Mouse (Mus musculus) embryonic facial prominence, embryonic 10.5 days (tissue): ENCODE results near the gene Sema6c. TPM values are rescaled to one million over a fixed set of nuclear protein-coding genes. Genes with fewer than 3 reads are reported as not detected.
A peak's percentile ranks its signal among the peaks of the same experiment; 100 is the strongest.
"Not testable (repeated sequence)": the region's sequence is repeated elsewhere in the genome, so short reads cannot be mapped to it uniquely, and the experiment has no call there.

ENCODE experiments used
- DNase-seq: peaks from one replicate; pipeline ENCODE4 v3.0.0-alpha.2; 2017; ENCODE audit warnings: low spot score
- H3K27ac ChIP-seq: fragments of 300-500 bp; sonication (generic); replicated peaks from 2 replicates; pipeline ENCODE4 v1.5.1; 2016; ENCODE audit warnings: mild to moderate bottlenecking
- H3K27me3 ChIP-seq: fragments of 300-500 bp; sonication (generic); replicated peaks from 2 replicates; pipeline ENCODE4 v1.6.1; 2016; ENCODE audit warnings: low read depth, mild to moderate bottlenecking; ENCODE audit not compliant: poor library complexity, severe bottlenecking
- H3K36me3 ChIP-seq: fragments of 300-500 bp; sonication (generic); replicated peaks from 2 replicates; pipeline ENCODE4 v1.6.1; 2016; ENCODE audit warnings: mild to moderate bottlenecking, moderate library complexity
- H3K4me1 ChIP-seq: fragments of 300-500 bp; sonication (generic); 2 replicates; pipeline ENCODE4 v1.6.1; 2016
- H3K4me3 ChIP-seq: fragments of 300-500 bp; sonication (generic); 2 replicates; pipeline ENCODE4 v1.5.1; 2016; ENCODE audit warnings: mild to moderate bottlenecking, moderate library complexity
- H3K9me3 ChIP-seq: fragments of 300-500 bp; sonication (generic); 2 replicates; pipeline ENCODE4 v1.6.1; 2016; ENCODE audit warnings: mild to moderate bottlenecking
- WGBS: fragments of 180-500 bp; shearing (Covaris S2); methylation state at CpG from one replicate; pipeline ENCODE4 v1.1.7; 2016; 5-methylcytosine and 5-hydroxymethylcytosine counted together
- polyA plus RNA-seq: library from polyadenylated mRNA; unstranded; fragments of >200 nt; fragmentation: Nextera tagmentation; extraction: Ambion mirVana; gene quantifications from 2 replicates; pipeline ENCODE4 v1.2.1, GENCODE M21; 2016

Sema6c gene
- polyA plus RNA-seq, 1 experiment from 2014 or later, result 9.2 TPM

DNA sequence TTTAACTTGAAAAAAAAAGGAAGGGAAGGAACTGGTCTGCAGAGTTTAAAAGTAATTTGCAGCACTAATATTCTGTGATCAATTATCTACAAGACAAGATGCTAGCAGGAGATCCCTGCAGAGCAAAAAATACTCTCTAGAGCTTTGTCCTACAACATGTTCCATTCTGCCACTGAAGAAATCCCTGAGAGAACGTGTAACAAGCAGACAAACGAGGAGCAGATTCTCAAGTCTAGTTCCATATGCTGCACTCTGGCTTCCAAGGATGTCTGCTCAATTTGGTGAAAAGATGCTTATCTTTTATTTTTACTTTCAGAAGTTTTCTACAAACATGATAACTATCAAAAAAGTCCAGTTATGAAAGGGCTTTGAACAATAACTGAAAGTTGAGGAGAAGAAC is 40.3 kb downstream of the Sema6c start:
- Histone ChIP-seq H3K9me3 (no peaks in the 10 kb centered on the region), H3K27ac (no peak overlapping the region), H3K4me1 (no peaks in the 10 kb centered on the region), H3K4me3 (no peak overlapping the region), H3K36me3 (peaks cover 99% of the 10 kb centered on the region), H3K27me3 (no peaks in the 10 kb centered on the region)
- no peak for DNase-seq
- WGBS, result 72% methylated on average over 2 of the region's 2 CpGs

DNA sequence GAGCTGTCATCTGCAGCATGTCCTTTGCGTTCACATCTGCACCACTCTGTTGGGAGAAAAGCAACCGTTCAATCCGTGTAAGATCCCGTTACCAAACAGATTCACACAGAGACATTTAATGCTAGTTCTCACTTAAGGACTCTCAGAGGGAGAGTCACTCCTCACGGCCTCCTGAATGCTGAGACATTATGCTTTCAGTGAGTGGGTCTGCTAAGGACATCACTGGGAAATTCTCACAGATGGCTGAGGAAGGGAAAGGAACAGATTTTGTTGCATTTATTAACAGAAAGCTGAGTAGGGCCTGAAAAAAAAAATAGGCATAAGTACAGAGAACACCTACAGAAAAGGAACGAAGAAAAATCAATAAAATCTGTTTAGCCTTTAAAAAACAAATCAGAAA is 43.6 kb downstream of the Sema6c start:
- WGBS, result 92% methylated on average over 6 of the region's 6 CpGs
- Histone ChIP-seq H3K4me3 (no peak overlapping the region), H3K36me3 (peaks cover 98% of the 10 kb centered on the region), H3K9me3 (no peaks in the 10 kb centered on the region), H3K27ac (no peak overlapping the region), H3K4me1 (no peaks in the 10 kb centered on the region), H3K27me3 (no peaks in the 10 kb centered on the region)
- no peak for DNase-seq

DNA sequence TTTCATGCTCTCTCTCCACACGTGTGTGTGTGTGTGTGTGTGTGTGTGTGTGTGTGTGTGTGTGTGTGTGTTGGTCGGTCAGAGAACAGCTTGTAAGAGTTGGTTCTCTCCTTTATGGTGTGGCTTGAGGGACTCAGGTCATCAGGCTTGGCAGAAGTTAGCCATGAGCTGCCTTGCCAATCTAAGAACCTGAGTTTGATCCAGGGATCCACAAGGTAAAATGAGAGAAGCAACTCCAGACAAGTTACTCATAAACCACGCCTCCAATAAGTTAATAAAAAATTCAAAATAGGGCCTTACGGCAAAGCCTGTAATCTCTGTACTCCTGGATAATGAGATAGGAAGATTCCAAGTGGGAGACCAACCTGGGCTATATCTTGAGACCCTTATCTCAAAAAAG is 48.0 kb downstream of the Sema6c start:
- Histone ChIP-seq H3K27ac (no peak overlapping the region), H3K4me3 (no peak overlapping the region), H3K9me3 (no peaks in the 10 kb centered on the region), H3K27me3 (no peaks in the 10 kb centered on the region), H3K4me1 (no peaks in the 10 kb centered on the region), H3K36me3 (peaks cover 89% of the 10 kb centered on the region)
- no peak for DNase-seq
- 95% methylated on average over 4 of the region's 4 CpGs for WGBS

DNA sequence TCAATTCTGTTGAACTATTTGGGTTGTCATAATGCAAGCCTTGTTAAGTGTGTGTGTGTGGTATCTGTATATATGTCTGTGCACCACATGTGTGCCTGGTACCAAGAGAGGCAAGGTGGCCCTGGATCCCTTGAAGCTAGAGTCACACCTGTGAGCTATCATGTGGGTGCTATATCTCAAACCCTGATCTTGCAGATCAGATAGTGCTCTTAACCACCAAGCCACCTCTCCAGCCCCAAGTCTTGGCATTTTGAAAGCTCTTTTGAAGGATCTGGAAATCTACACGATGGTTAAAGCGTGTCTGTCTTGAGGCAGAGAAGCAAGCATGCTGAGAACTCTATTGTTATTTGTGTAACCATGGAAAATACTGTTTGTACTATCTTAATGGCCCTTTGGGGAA is 50.3 kb downstream of the Sema6c start:
- Histone ChIP-seq H3K4me1 (no peaks in the 10 kb centered on the region), H3K27ac (no peak overlapping the region), H3K9me3 (no peaks in the 10 kb centered on the region), H3K36me3 (peaks cover 87% of the 10 kb centered on the region), H3K27me3 (no peaks in the 10 kb centered on the region), H3K4me3 (no peak overlapping the region)
- DNase-seq, result no peak
- WGBS, result 84% methylated on average over 2 of the region's 2 CpGs

DNA sequence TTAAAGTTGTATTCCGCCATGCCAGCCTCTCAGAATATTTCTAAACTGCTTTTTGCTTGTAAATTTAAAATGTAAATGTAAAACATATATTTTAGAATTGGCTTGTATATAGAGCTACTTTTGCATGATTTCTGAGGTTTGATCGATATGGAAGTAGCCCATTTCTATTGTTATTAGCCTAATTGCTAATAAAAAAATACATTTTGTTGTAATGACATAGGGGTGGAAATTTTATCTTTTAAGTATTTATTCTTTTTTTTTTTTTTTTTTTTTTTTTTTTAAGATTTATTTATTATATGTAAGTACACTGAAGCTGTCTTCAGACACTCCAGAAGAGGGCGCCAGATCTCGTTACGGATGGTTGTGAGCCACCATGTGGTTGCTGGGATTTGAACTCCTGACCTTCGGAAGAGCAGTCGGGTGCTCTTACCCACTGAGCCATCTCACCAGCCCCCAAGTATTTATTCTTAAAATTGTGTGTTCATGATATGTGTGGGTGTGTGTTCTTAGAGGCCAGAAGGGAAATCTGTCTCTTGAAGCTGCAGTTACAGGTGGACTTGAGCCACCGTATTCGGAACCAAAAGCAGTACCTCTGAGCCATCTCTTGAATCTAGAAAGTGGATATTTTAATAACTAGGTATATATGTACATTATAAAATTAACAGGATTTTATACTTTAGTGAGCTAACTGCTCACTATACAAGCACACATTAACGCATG is 52.8 kb downstream of the Sema6c start:
- DNase-seq, H3K4me3 ChIP-seq, H3K27ac ChIP-seq, H3K9me3 ChIP-seq, H3K27me3 ChIP-seq: not testable (repeated sequence)
- peaks cover 12% of the 10 kb centered on the region for H3K4me1 ChIP-seq
- WGBS, result 90% methylated on average over 10 of the region's 10 CpGs
- peaks cover 71% of the 10 kb centered on the region for H3K36me3 ChIP-seq

DNA sequence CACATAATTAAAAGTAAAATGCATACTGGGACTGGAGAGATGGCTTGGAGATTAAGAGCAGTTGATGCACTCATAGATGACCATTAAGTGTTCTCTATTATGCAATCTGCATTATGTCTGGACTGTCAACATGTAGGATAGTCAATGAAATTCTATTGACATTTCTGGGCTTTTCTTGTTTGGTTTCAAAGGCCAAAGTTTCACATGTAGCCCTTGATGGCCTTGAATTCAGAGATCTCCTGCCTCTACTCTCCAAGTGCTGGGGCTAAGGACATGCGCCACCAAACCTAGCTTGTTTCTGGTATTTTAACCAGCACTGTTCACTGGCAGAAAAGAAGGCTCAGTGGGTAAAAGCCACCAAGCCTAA is 53.3 kb downstream of the Sema6c start:
- 98% methylated on average over 1 of the region's 1 CpGs for WGBS
- Histone ChIP-seq H3K9me3 (no peaks in the 10 kb centered on the region), H3K27ac (no peak overlapping the region), H3K27me3 (no peaks in the 10 kb centered on the region), H3K4me1 (peaks cover 16% of the 10 kb centered on the region), H3K4me3 (no peak overlapping the region), H3K36me3 (peaks cover 69% of the 10 kb centered on the region)
- no peak for DNase-seq

DNA sequence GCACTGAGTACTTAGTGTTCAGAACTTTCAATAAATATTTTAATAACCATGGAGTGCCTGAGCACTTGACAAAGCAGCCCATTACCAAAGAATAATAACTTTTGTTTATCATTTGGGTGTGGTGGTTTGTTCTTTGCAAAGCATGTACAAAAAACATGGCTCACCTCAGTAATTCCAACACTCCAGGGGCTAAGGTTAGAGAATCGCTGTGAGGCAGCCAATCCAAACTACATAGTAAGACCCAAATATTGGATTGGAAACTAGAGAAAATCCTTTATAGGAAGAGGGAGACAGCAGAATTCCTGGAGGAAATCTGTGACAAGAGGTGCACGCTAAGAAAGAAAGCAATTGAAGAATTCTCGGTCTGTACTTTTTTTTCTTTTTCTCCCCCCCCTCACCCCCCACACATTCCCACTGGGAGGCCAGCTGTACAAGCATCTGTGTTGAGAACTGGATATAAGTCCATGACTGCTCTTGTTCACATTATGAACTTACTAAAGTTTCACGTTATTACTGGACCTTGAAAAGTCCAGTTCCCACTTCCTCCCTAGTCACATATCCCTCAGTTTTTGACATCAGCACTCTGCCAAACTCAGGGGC is 56.5 kb downstream of the Sema6c start:
- H3K4me3 ChIP-seq, result peak overlapping the region; percentile 80
- peaks cover 16% of the 10 kb centered on the region for H3K4me1 ChIP-seq
- no peak for DNase-seq
- H3K9me3 ChIP-seq, result no peaks in the 10 kb centered on the region
- no peaks in the 10 kb centered on the region for H3K27me3 ChIP-seq
- 28% methylated on average over 4 of the region's 4 CpGs for WGBS
- H3K36me3 ChIP-seq, result peaks cover 73% of the 10 kb centered on the region
- peak overlapping the region; percentile 99 for H3K27ac ChIP-seq

DNA sequence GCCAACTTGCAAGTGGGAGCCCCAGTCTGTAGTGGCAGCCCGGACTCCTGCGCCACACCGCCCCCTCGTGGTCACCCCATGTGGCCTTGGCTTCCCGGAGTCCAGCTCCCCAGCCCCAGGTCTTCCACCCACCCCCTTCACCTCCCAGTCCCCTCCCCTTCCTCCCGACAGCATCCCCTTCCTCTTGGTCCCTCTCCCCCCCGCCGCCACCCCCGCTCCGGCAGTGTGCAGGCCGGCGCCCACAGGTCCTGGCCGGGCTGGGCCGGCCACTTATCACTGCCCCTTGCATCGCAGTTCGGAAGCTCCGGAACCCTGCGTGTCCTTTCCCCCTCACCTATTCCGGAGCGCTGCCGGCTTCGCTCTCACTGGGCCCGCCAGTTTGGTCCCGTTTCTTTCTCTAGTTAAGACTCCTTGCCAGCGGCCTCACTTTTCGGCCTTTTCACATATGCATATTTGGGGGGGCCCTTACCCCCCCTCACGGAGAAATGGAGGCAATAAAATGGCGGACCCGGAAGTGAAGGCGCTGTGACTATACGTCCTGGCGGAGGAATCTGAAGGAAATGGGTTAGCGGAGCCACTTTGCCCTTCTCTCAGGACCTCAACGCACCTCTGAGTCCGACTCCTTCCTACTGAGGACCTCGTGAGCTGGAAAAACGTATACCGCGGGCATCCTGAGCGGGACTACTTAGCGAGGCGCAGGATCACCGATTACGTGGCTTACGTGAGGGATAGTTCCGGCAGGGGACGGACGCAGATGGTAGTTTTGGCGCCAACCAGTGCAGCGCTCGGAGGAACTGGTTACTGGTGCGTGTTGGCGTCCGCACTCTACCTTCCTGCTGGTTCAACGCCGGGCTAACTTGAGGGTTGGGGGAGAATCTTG is 57.2 kb downstream of the Sema6c start, which contains the start of gene Gabpb2:
Gabpb2 (minus strand) TSS at position 662 of the 880 bp plus-strand sequence.
- H3K36me3 ChIP-seq, result peaks cover 73% of the 10 kb centered on the region
- under 1% methylated on average over 56 of the region's 56 CpGs for WGBS

DNA sequence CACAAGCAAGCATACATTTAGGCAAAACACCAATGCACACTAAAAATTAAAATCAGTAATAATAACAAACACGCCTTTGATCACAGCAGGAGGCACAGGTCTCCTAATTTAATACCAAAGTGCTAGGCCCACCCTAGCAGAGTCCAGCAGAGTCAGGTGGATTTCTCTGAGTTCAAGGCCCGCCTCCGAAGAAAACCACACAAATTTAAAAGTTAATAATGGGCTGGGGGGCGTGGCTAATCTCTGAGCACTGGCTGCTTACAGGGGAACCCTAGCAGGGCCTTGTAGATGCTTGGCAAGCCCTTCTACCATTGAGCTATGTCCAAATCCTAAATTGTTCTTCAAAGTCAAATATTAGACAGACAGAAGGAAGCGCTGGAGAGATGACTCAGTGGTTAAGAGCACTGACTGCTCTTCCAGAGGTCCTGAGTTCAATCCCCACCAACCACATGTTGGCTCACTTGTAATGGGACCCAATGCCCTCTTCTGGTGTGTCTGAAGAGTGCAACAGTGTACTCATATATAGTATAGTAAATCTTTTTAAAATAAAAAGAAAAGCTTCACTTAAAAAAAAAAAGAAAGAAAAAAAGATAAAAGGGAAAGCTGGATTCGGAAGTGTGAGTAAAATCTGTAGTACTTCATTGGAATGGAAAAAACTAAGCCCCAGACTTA is 58.3 kb downstream of the Sema6c start:
- Histone ChIP-seq H3K36me3 (peaks cover 79% of the 10 kb centered on the region), H3K4me3 (peak overlapping the region; percentile 80), H3K4me1 (peaks cover 16% of the 10 kb centered on the region), H3K9me3 (no peaks in the 10 kb centered on the region), H3K27ac (peak overlapping the region; percentile 99), H3K27me3 (no peaks in the 10 kb centered on the region)
- no peak for DNase-seq
- WGBS, result 80% methylated on average over 6 of the region's 6 CpGs

More for the DNA sequence above, 57.2 kb downstream of the Sema6c start, which contains the start of gene Gabpb2:
- no peaks in the 10 kb centered on the region for H3K9me3 ChIP-seq
- peak within 1 kb of the TSS; percentile 80 for H3K4me3 ChIP-seq
- H3K27ac ChIP-seq, result peak within 1 kb of the TSS; percentile 99
- no peaks in the 10 kb centered on the region for H3K27me3 ChIP-seq
- DNase-seq, result peak; percentile 98
- peaks cover 16% of the 10 kb centered on the region for H3K4me1 ChIP-seq

DNA sequence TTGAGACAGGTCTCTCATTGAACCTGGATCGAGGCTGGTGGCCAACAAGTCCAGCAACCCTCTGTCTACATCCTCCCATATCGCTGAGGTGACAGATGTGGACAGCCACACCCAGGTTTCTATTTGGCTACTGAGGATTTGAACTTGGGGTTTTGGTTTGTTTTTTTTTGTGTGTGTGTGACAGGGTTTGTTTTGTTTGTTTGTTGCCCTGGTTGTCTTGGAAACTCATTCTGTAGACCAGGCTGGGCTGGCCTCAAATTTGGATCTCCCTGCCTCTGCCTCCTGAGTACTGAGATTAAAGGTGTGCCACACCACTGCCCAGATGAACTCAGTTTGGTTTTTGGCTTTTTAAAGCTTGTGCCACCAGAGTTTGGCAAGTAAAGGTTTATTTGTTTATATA is 62.8 kb downstream of the Sema6c start:
- Histone ChIP-seq H3K9me3 (no peaks in the 10 kb centered on the region; the same call in 1 of the 2 replicates), H3K4me1 (peaks cover 30% of the 10 kb centered on the region), H3K36me3 (peaks cover 79% of the 10 kb centered on the region), H3K27me3 (no peaks in the 10 kb centered on the region), H3K4me3 (no peak overlapping the region), H3K27ac (no peak overlapping the region)
- WGBS, result 90% methylated on average over 2 of the region's 2 CpGs
- DNase-seq, result no peak
